Mouse (Mus musculus): ENCODE data around the gene Spink8.

Gene Spink8

DNA sequence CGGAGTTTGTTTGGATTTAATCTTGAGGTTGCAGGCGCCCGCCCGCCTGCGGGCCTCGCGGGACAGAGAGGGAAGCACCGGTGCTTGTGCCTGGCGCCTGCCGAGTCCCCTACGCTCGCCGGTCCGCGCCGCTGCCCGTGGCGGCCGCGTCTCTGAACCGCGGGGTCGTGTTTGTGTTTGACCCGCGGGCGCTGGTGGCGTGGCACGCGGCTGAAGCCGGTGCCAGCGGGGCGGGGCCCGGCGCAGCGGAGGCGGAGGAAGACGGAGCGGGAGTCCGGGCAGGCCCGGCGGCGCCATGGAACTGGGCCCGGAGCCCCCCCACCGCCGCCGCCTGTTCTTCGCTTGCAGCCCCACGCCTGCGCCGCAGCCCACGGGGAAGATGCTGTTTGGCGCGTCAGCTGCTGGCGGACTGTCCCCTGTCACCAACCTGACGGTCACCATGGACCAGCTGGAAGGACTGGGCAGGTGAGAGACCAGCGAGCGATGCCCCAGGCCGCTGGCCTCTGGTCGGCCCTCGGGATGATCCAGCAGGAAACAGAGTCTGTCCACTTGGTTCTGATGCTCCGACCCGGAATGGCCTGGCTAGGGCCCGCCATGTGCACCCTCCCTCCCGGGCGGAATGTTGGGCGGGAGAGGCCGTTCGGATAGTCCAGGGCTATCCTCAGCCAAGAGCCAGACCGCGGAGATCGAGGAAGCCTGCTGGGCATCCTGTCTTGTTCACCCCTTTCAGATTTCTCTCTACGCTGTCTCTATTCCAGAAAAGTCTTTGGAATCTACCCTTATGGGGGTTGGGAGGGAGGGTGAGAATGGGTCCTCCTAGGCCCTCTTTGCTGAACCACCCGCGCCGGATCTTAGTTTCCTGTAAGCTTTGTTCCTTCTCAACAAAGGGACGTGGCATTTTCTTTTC, 63.9 kb downstream of the Spink8 start:
- TF ChIP-seq NANOG (IDR thresholded peaks at IDR 0.05; ENCODE audit: borderline replicate concordance, low read length) (no peak), CTCF (conservative IDR thresholded peaks at IDR 0.05; ENCODE audit: low read length) (no peak)
- peaks cover 75% of the 10 kb centered on the region for H3K4me1 ChIP-seq (replicated peaks; ENCODE audit: low read depth, low read length)
- H3K4me3 ChIP-seq (replicated peaks; ENCODE audit: low read length): peak overlapping the region; percentile 98
- no peaks in the 10 kb centered on the region for H3K27me3 ChIP-seq (ENCODE audit: insufficient read depth, low read length)
- H3K9me3 ChIP-seq (ENCODE audit: low read length): no peaks in the 10 kb centered on the region
- peaks cover 44% of the 10 kb centered on the region for H3K36me3 ChIP-seq (ENCODE audit: insufficient read depth, low read length)

All from E14TG2a.4 (cell line).